Mouse (Mus musculus) cerebellum, postnatal 10 days (tissue): ENCODE measurements around the gene Nktr.

Source experiments
- DNase-seq, 2 experiments: peaks; one replicate each; pipeline ENCODE4 v3.0.0; 2021; ENCODE audit warnings: mixed read lengths in 2 of 2

Nktr gene

GRCm38 (mm10) chr9:121718792-121719318 lies at the start of gene Nktr:
TSS of gene Nktr (plus strand) at chr9:121719169.
- peak; percentile 98 to 99 for DNase-seq

- DNase-seq = peak; percentile 77 to 83
Observed at GRCm38 (mm10) chr9:121669348-121669791, 49.6 kb upstream of the Nktr start.

GRCm38 (mm10) chr9:121671300-121671699 lies 47.7 kb upstream of the Nktr start:
- peak; percentile 68 to 80 for DNase-seq

- DNase-seq = peak in 1 of 2 experiments; percentile 46
Observed at GRCm38 (mm10) chr9:121672311-121672710, 46.7 kb upstream of the Nktr start.

GRCm38 (mm10) chr9:121673716-121674115 lies 45.3 kb upstream of the Nktr start:
- DNase-seq = no peak

- no peak for DNase-seq
Observed at GRCm38 (mm10) chr9:121675011-121675410, 44.0 kb upstream of the Nktr start.

GRCm38 (mm10) chr9:121675556-121675955 lies 43.4 kb upstream of the Nktr start:
- DNase-seq = no peak

GRCm38 (mm10) chr9:121677069-121677468 lies 41.9 kb upstream of the Nktr start:
- DNase-seq = no peak

- DNase-seq = no peak
Observed at GRCm38 (mm10) chr9:121677476-121677875, 41.5 kb upstream of the Nktr start.

GRCm38 (mm10) chr9:121679549-121679948 lies 39.4 kb upstream of the Nktr start:
- DNase-seq = peak; percentile 78 to 80

- DNase-seq = no peak
Observed at GRCm38 (mm10) chr9:121681191-121681590, 37.8 kb upstream of the Nktr start.

GRCm38 (mm10) chr9:121682037-121682680 lies 36.8 kb upstream of the Nktr start:
- DNase-seq = no peak

- DNase-seq = no peak
Observed at GRCm38 (mm10) chr9:121684702-121685101, 34.3 kb upstream of the Nktr start.

- peak; percentile 58 to 69 for DNase-seq
Observed at GRCm38 (mm10) chr9:121690200-121690651, 28.7 kb upstream of the Nktr start.

GRCm38 (mm10) chr9:121690734-121691133 lies 28.2 kb upstream of the Nktr start:
- no peak for DNase-seq

- DNase-seq = no peak
Observed at GRCm38 (mm10) chr9:121694736-121695135, 24.2 kb upstream of the Nktr start.

GRCm38 (mm10) chr9:121696626-121697025 lies 22.3 kb upstream of the Nktr start:
- DNase-seq = no peak

- peak; percentile 77 to 88 for DNase-seq
Observed at GRCm38 (mm10) chr9:121697150-121698049, 21.6 kb upstream of the Nktr start.

- DNase-seq = peak in 1 of 2 experiments; percentile 21
Observed at GRCm38 (mm10) chr9:121704261-121704645, 14.7 kb upstream of the Nktr start.

- DNase-seq = peak; percentile 88 to 91
Observed at GRCm38 (mm10) chr9:121704646-121705625, 14.0 kb upstream of the Nktr start, which contains the start of gene Sec22c. TSS of gene Sec22c (minus strand) at chr9:121705490.

- DNase-seq = no peak
Observed at GRCm38 (mm10) chr9:121706029-121706675, 12.8 kb upstream of the Nktr start.

- DNase-seq = no peak
Observed at GRCm38 (mm10) chr9:121707801-121708200, 11.2 kb upstream of the Nktr start.
